Mouse (Mus musculus) CH12.LX (cell line): Measurements from ENCODE around the gene Adam30. TPM values are rescaled to one million over a fixed set of nuclear protein-coding genes. Genes with fewer than 3 reads are reported as not detected.

Experiments
- DNase-seq: peaks from one replicate; pipeline ENCODE4 v3.0.0-alpha.2; 2013; ENCODE audit errors: extremely low read depth
- H3K27ac ChIP-seq: 2 replicates; pipeline ENCODE4 v1.5.1; 2012; ENCODE audit warnings: low read depth, mild to moderate bottlenecking, control low read depth, moderate library complexity; ENCODE audit not compliant: insufficient read depth
- H3K27me3 ChIP-seq: replicated peaks from 2 replicates; pipeline ENCODE3; 2012; ENCODE audit warnings: inconsistent platforms
- H3K36me3 ChIP-seq, 2 experiments: replicated peaks in 1 of 2; 2 replicates each; pipeline versions ENCODE3 to v1.6.1; 2012; ENCODE audit warnings: inconsistent platforms in 1 of 2, low read length in 1 of 2, mild to moderate bottlenecking in 1 of 2, mixed read lengths in 1 of 2, moderate library complexity in 1 of 2; ENCODE audit not compliant: control insufficient read depth in 1 of 2, insufficient read depth in 1 of 2
- H3K4me1 ChIP-seq, 2 experiments: 2 replicates each; pipeline ENCODE4 v1.6.1; 2012; ENCODE audit warnings: inconsistent platforms in 1 of 2, moderate library complexity in 1 of 2; ENCODE audit not compliant: insufficient read depth in 2 of 2, control insufficient read depth in 1 of 2
- H3K4me2 ChIP-seq: 2 replicates; pipeline ENCODE4 v1.6.1; 2012; ENCODE audit warnings: low read depth, mild to moderate bottlenecking, control low read depth; ENCODE audit not compliant: poor library complexity, insufficient read depth, severe bottlenecking
- H3K4me3 ChIP-seq, 3 experiments: fragments of 150-350 bp in 1 of 3; sonication (generic) in 1 of 3; replicated peaks in 1 of 3; 2 replicates each; pipeline versions ENCODE3 to v1.5.1; 2011 to 2012; ENCODE audit warnings: low read depth in 2 of 3, low read length in 2 of 3, mild to moderate bottlenecking in 2 of 3, moderate library complexity in 2 of 3, control low read depth in 1 of 3, improper control_type of control experiment in 1 of 3, inconsistent platforms in 1 of 3, mixed read lengths in 1 of 3; ENCODE audit not compliant: poor library complexity in 1 of 3
- H3K79me2 ChIP-seq: replicated peaks from 2 replicates; pipeline ENCODE4 v1.6.1; 2012; ENCODE audit warnings: mild to moderate bottlenecking, moderate library complexity; ENCODE audit not compliant: control insufficient read depth, poor library complexity, insufficient read depth, severe bottlenecking; ENCODE audit errors: extremely low read depth
- H3K9ac ChIP-seq: 2 replicates; pipeline ENCODE4 v1.6.1; 2012; ENCODE audit warnings: low read depth, mild to moderate bottlenecking, control low read depth, moderate library complexity; ENCODE audit not compliant: insufficient read depth
- H3K9me3 ChIP-seq: replicated peaks from 2 replicates; pipeline ENCODE3; 2012; ENCODE audit warnings: low read length, inconsistent platforms, mixed read lengths
- CHD1 ChIP-seq: IDR thresholded peaks from 2 replicates; pipeline ENCODE4 v1.6.1; 2012; ENCODE audit warnings: low read depth, low read length, improper control_type of control experiment, inconsistent platforms
- CHD2 ChIP-seq: IDR thresholded peaks from 2 replicates; pipeline ENCODE4 v1.6.1; 2011; ENCODE audit warnings: low read length, improper control_type of control experiment
- EP300 ChIP-seq: IDR thresholded peaks from 2 replicates; pipeline ENCODE4 v1.6.1; 2011; ENCODE audit warnings: low read length, improper control_type of control experiment
- ETS1 ChIP-seq: conservative IDR thresholded peaks from 2 replicates; pipeline ENCODE4 v1.6.1; 2012; ENCODE audit warnings: low read depth, mild to moderate bottlenecking, inconsistent platforms, low read length, improper control_type of control experiment, moderate library complexity
- GABPA ChIP-seq: IDR thresholded peaks from 2 replicates; pipeline ENCODE4 v1.6.1; 2012; ENCODE audit warnings: low read depth, low read length, improper control_type of control experiment, inconsistent platforms; ENCODE audit not compliant: insufficient replicate concordance
- HCFC1 ChIP-seq: IDR thresholded peaks from 2 replicates; pipeline ENCODE4 v1.6.1; 2012; ENCODE audit warnings: low read depth, mild to moderate bottlenecking, inconsistent platforms, low read length, improper control_type of control experiment
- IRF4 ChIP-seq: IDR thresholded peaks from 2 replicates; pipeline ENCODE4 v1.6.1; 2014; ENCODE audit warnings: low read depth, mild to moderate bottlenecking, inconsistent platforms, low read length, improper control_type of control experiment
- JUN ChIP-seq: IDR thresholded peaks from 2 replicates; pipeline ENCODE4 v1.6.1; 2011; ENCODE audit warnings: low read depth, mild to moderate bottlenecking, low read length, improper control_type of control experiment, moderate library complexity; ENCODE audit not compliant: insufficient read depth
- JUND ChIP-seq: conservative IDR thresholded peaks from 2 replicates; pipeline ENCODE4 v1.6.1; 2011; ENCODE audit warnings: low read depth, low read length, improper control_type of control experiment
- KAT2A ChIP-seq: IDR thresholded peaks from 2 replicates; pipeline ENCODE4 v1.6.1; 2012; ENCODE audit warnings: low read length, improper control_type of control experiment, inconsistent platforms; ENCODE audit not compliant: insufficient replicate concordance
- MAFK ChIP-seq: IDR thresholded peaks from 2 replicates; pipeline ENCODE4 v1.6.1; 2011; ENCODE audit warnings: low read length, improper control_type of control experiment; ENCODE audit not compliant: insufficient replicate concordance
- MAX ChIP-seq: IDR thresholded peaks from 2 replicates; pipeline ENCODE4 v1.6.1; 2011; ENCODE audit warnings: low read length, improper control_type of control experiment
- MAZ ChIP-seq: IDR thresholded peaks from 2 replicates; pipeline ENCODE4 v1.6.1; 2012; ENCODE audit warnings: low read depth, mild to moderate bottlenecking, inconsistent platforms, low read length, improper control_type of control experiment, moderate library complexity
- MEF2A ChIP-seq: IDR thresholded peaks from 2 replicates; pipeline ENCODE4 v1.6.1; 2014; ENCODE audit warnings: low read depth, mild to moderate bottlenecking, inconsistent platforms, low read length, improper control_type of control experiment, borderline replicate concordance
- MXI1 ChIP-seq: IDR thresholded peaks from 2 replicates; pipeline ENCODE4 v1.6.1; 2011; ENCODE audit warnings: mild to moderate bottlenecking, low read depth, low read length, improper control_type of control experiment
- MYC ChIP-seq: IDR thresholded peaks from 2 replicates; pipeline ENCODE4 v1.6.1; 2011; ENCODE audit warnings: low read depth, mild to moderate bottlenecking, improper control_type of control experiment, low read length
- NELFE ChIP-seq: IDR thresholded peaks from 2 replicates; pipeline ENCODE4 v1.6.1; 2011; ENCODE audit warnings: low read depth, low read length, improper control_type of control experiment
- NRF1 ChIP-seq: IDR thresholded peaks from 2 replicates; pipeline ENCODE4 v1.6.1; 2014; ENCODE audit warnings: low read depth, mild to moderate bottlenecking, inconsistent platforms, low read length, improper control_type of control experiment, moderate library complexity
- POLR2A ChIP-seq: IDR thresholded peaks from 2 replicates; pipeline ENCODE4 v1.6.1; 2011; ENCODE audit warnings: low read depth, mild to moderate bottlenecking, improper control_type of control experiment, low read length
- POLR2AphosphoS2 ChIP-seq: IDR thresholded peaks from 2 replicates; pipeline ENCODE4 v1.6.1; 2011; ENCODE audit warnings: low read depth, low read length, improper control_type of control experiment
- RCOR1 ChIP-seq: conservative IDR thresholded peaks from 2 replicates; pipeline ENCODE4 v1.6.1; 2012; ENCODE audit warnings: low read depth, mild to moderate bottlenecking, inconsistent platforms, low read length, improper control_type of control experiment
- SMC3 ChIP-seq: IDR thresholded peaks from 2 replicates; pipeline ENCODE4 v1.6.1; 2011; ENCODE audit warnings: low read depth, low read length, improper control_type of control experiment
- TBP ChIP-seq: conservative IDR thresholded peaks from 2 replicates; pipeline ENCODE4 v1.6.1; 2011; ENCODE audit warnings: low read depth, low read length, improper control_type of control experiment
- TCF12 ChIP-seq: IDR thresholded peaks from 2 replicates; pipeline ENCODE4 v1.6.1; 2014; ENCODE audit warnings: low read depth, mild to moderate bottlenecking, inconsistent platforms, low read length, improper control_type of control experiment
- UBTF ChIP-seq: IDR thresholded peaks from 2 replicates; pipeline ENCODE4 v1.6.1; 2012; ENCODE audit warnings: low read depth, mild to moderate bottlenecking, inconsistent platforms, low read length, improper control_type of control experiment, moderate library complexity
- USF1 ChIP-seq: IDR thresholded peaks from 2 replicates; pipeline ENCODE4 v1.6.1; 2014; ENCODE audit warnings: low read depth, mild to moderate bottlenecking, inconsistent platforms, low read length, improper control_type of control experiment
- USF2 ChIP-seq: conservative IDR thresholded peaks from 2 replicates; pipeline ENCODE4 v1.6.1; 2011; ENCODE audit warnings: low read depth, low read length, improper control_type of control experiment
- ZKSCAN1 ChIP-seq: IDR thresholded peaks from 2 replicates; pipeline ENCODE4 v1.6.1; 2012; ENCODE audit warnings: low read depth, inconsistent platforms, low read length, improper control_type of control experiment, borderline replicate concordance
- ZMIZ1 ChIP-seq: IDR thresholded peaks from 2 replicates; pipeline ENCODE4 v1.6.1; 2012; ENCODE audit warnings: low read depth, mild to moderate bottlenecking, inconsistent platforms, low read length, improper control_type of control experiment
- ZNF384 ChIP-seq: IDR thresholded peaks from 2 replicates; pipeline ENCODE4 v1.6.1; 2012; ENCODE audit warnings: low read depth, low read length, improper control_type of control experiment, inconsistent platforms
- dilution Hi-C: fragments of 300-500 bp; cut with MboI; formaldehyde crosslinking; loops from 2 replicates; pipeline ENCODE4 v1.14.3; 2020; ENCODE audit warnings: low sequenced_read_pairs; ENCODE audit not compliant: extremely low pct_unique_long_range_greater_than_20kb, extremely low pct_ligation_motif_present
- in situ Hi-C: fragments of 300-500 bp; cut with MboI; formaldehyde crosslinking; loops from 3 replicates; pipeline ENCODE4 v1.14.3; 2019; ENCODE audit warnings: low sequenced_read_pairs, low pct_ligation_motif_present, low pct_unique_long_range_greater_than_20kb, mixed read lengths
- polyA plus RNA-seq: library from polyadenylated mRNA; unstranded; fragments of >175 nt; gene quantifications from 2 replicates; pipeline ENCODE4 v1.2.1, GENCODE M21; 2012; ENCODE audit warnings: low read depth; ENCODE audit not compliant: insufficient read length
- total RNA-seq, 2 experiments: library from RNA; depleted of rRNA; stranded (reverse); fragments of 300-350 nt in 1 of 2; fragments of >200 nt in 1 of 2; gene quantifications; 2 replicates each; pipeline ENCODE4 v1.2.3; 2012 to 2014

The Adam30 gene
- total and polyA plus RNA-seq, 3 experiments: not detected

GRCm38 (mm10) chr3:98157585-98157984 is 2.8 kb upstream of the Adam30 start (continued):
- TF ChIP-seq NRF1 (no peak), CHD1 (no peak), TCF12 (peak; percentile 33; the same call in 1 of the 2 replicates), EP300 (peak; percentile 27; the same call in 1 of the 2 replicates), HCFC1 (peak; percentile 60), ZMIZ1 (no peak), JUND (peak; percentile 38; the same call in 1 of the 2 replicates), MAFK (no peak), IRF4 (no peak; the same call in 1 of the 2 replicates), CHD2 (no peak), MAX (0 out of 2 replicates have a peak, but pooled peaks have one; percentile 23), JUN (no peak), SMC3 (no peak), MYC (peak; percentile 45; the same call in 1 of the 2 replicates), POLR2A (no peak), USF1 (no peak), ETS1 (peak; percentile 47; the same call in 1 of the 2 replicates), NELFE (0 out of 2 replicates have a peak, but pooled peaks have one; percentile 50), POLR2AphosphoS2 (no peak)

- Histone ChIP-seq H3K27ac (no peak overlapping the region), H3K4me1 (peaks cover 16 to 28% of the 10 kb centered on the region in 2 experiments), H3K9ac (no peak overlapping the region), H3K9me3 (no peaks in the 10 kb centered on the region), H3K79me2 (no peaks in the 10 kb centered on the region), H3K4me2 (no peak overlapping the region), H3K36me3 (peaks cover 0 to 4% of the 10 kb centered on the region in 2 experiments), H3K27me3 (no peaks in the 10 kb centered on the region), H3K4me3 (no peak overlapping the region)
- dilution Hi-C loops: no loop called here
- in situ Hi-C loops: loop anchor here (25.0 kb wide), 1 partner anchor 471 kb away; no protein-coding TSS in a partner anchor
- no peak for DNase-seq
- TF ChIP-seq MAX (no peak), ZKSCAN1 (no peak), USF2 (no peak), KAT2A (no peak), RCOR1 (no peak), MEF2A (no peak), CHD2 (no peak), MAZ (no peak), TCF12 (no peak), TBP (no peak), NRF1 (no peak), USF1 (no peak), SMC3 (no peak), MYC (no peak), NELFE (no peak), MXI1 (no peak), IRF4 (no peak), ZNF384 (no peak), UBTF (no peak), GABPA (no peak)
Observed at GRCm38 (mm10) chr3:98158646-98159045, 1.8 kb upstream of the Adam30 start.
